Mouse (Mus musculus) naive thymus-derived CD4-positive, alpha-beta T cell, adult 5 months (primary cell): ENCODE measurements around the gene Gm7138. TPM values are rescaled to one million over a fixed set of nuclear protein-coding genes. Genes with fewer than 3 reads are reported as not detected.

Source experiments
- polyA plus RNA-seq: library from polyadenylated mRNA; unstranded; fragments of 100-300 nt; shearing (Covaris generic); gene quantifications from one replicate; pipeline ENCODE4 v1.2.1, GENCODE M21; 2017

Gm7138 gene
- polyA plus RNA-seq: not detected

DNA sequence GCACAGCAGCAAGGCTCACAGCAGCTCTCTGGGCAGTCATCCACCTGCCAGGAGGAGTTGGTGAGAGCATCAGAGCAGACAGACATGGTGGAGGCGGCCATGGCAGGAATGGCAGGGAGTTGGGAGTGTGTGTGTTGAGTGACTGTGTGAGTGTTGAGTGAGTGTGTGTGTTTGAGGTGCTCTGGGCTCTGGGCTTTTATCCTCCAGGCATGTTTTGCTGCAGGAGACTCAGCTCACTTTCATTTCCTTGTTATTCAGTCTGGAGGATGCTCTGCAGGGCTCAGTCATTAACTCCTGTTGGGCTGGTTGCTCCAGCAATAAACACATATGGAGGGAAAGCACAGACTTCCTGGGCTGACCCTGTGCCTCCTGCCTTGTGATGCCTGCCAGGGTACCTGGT, at the start of gene Gm7138:
TSS of gene Gm7138 (minus strand) at position 101 of the 400 bp plus-strand sequence.

DNA sequence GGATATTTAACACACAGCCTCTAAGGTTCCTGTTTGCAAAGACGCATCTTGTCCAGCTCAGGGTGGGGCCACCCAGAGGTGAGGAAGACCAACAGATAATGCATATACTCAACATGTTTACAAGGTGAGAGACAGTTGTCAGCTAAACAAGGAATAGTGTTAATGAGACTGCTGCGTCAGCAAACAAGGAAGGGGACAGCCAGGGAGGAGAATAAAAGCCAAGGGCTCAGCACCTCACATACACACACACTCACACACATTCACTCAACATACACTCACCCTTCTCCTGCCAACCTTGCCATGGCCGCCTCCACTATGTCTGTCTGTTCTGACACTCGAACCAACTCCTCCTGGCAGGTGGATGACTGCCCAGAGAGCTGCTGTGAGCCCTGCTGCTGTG, 37.6 kb upstream of the Gm7138 start, which contains the start of gene Gm2696:
TSS of gene Gm2696 (plus strand) at position 301 of the 400 bp plus-strand sequence.

DNA sequence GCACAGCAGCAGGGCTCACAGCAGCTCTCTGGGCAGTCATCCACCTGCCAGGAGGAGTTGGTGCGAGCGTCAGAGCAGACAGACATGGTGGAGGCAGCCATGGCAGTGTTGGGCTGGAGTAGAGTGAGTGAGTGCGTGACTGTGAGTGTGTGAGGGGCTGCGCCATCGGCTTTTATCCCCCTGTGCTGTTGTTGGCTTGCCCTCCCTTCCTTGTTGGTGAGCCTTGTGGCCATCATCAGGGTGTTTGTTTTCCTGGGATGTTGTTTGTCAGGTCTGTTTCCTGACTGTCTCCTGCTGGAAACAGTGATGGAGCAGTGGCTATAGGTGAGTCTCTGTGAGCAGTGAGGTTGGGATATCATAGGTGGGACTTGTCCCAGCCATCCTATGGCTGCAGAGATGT, 35.0 kb upstream of the Gm7138 start, which contains the start of gene Gm9507:
TSS of gene Gm9507 (minus strand) at position 101 of the 400 bp plus-strand sequence.

DNA sequence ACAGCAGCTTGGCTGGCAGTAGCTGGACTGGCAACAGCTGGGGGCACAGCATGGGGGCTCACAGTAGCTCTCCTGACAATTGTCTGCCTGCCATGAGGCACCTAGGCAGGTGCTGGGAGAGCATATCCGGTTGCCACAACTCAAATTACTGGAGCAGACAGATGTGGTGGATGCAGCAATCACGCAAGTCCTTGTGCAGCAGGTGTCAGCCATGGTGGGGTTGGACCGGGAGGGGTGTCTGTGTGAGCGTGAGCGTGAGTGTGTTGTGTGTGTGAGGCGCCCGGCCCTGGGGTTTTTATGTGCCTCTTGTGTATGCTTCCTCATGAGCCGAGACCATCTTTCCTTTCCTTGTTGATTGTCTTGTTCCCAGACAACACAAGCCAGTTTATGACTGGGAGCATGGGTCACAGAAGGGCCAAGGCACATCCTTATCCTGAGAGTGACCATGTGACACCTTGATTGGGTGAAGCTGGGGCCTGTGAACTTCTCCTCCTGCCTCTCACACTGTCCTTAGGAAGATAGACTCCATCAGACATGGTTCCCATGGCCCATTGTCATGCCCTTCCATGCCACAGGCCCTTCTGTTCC, 22.3 kb upstream of the Gm7138 start, which contains the start of gene Gm19668:
TSS of gene Gm19668 (minus strand) at position 213 of the 588 bp plus-strand sequence.

DNA sequence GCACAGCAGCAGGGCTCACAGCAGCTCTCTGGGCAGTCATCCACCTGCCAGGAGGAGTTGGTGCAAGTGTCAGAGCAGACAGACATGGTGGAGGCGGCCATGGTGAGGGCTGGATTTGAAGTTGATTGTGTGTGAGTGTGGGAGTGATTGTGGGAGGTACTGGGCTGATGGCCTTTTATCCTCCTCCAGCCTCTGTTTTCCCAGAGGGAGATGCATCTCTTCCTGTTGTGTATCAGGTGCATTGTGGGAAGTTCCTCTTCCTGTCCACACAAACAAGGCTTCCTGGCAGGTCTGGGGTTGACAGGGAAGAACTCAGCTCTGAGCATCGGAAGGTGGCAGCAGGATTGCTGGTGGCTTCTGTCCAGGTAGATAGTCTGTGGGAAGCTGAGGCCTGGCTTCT, 18.2 kb upstream of the Gm7138 start, which contains the start of gene Gm9639:
TSS of gene Gm9639 (minus strand) at position 101 of the 400 bp plus-strand sequence.

DNA sequence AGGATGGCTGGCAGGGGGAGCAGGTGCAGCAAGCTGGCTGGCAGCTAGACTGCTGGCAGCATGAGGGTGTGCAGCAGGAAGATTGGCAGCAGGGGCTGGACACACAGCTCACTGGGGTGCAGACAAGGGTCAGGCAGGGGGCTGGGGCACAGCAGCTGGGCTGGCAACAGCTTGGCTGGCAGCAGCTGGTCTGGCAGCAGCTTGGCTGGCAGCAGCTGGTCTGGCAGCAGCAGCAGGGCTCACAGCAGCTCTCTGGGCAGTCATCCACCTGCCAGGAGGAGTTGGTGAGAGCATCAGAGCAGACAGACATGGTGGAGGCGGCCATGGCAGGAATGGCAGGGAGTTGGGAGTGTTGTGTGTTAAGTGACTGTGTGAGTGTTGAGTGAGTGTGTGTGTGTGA, 11.1 kb upstream of the Gm7138 start, which contains the start of gene Gm7137:
TSS of gene Gm7137 (minus strand) at position 325 of the 400 bp plus-strand sequence.

DNA sequence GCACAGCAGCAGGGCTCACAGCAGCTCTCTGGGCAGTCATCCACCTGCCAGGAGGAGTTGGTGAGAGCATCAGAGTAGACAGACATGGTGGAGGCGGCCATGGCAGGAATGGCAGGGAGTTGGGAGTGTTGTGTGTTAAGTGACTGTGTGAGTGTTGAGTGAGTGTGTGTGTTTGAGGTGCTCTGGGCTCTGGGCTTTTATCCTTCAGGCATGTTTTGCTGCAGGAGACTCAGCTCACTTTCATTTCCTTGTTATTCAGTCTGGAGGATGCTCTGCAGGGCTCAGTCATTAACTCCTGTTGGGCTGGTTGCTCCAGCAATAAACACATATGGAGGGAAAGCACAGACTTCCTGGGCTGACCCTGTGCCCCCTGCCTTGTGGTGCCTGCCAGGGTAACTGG, 5.7 kb upstream of the Gm7138 start, which contains the start of gene Gm3250:
TSS of gene Gm3250 (minus strand) at position 101 of the 400 bp plus-strand sequence.

DNA sequence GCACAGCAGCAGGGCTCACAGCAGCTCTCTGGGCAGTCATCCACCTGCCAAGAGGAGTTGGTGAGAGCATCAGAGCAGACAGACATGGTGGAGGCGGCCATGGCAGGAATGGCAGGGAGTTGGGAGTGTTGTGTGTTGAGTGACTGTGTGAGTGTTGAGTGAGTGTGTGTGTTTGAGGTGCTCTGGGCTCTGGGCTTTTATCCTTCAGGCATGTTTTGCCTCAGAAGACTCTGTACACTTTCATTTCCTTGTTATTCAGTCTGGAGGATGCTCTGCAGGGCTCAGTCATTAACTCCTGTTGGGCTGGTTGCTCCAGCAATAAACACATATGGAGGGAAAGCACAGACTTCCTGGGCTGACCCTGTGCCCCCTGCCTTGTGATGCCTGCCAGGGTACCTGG, 5.5 kb downstream of the Gm7138 start, which contains the start of gene Gm3238:
TSS of gene Gm3238 (minus strand) at position 101 of the 400 bp plus-strand sequence.

DNA sequence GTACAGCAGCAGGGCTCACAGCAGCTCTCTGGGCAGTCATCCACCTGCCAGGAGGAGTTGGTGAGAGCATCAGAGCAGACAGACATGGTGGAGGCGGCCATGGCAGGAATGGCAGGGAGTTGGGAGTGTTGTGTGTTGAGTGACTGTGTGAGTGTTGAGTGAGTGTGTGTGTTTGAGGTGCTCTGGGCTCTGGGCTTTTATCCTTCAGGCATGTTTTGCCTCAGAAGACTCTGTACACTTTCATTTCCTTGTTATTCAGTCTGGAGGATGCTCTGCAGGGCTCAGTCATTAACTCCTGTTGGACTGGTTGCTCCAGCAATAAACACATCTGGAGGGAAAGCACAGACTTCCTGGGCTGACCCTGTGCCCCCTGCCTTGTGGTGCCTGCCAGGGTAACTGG, 17.2 kb downstream of the Gm7138 start, which contains the start of gene Gm3233:
TSS of gene Gm3233 (minus strand) at position 101 of the 400 bp plus-strand sequence.

DNA sequence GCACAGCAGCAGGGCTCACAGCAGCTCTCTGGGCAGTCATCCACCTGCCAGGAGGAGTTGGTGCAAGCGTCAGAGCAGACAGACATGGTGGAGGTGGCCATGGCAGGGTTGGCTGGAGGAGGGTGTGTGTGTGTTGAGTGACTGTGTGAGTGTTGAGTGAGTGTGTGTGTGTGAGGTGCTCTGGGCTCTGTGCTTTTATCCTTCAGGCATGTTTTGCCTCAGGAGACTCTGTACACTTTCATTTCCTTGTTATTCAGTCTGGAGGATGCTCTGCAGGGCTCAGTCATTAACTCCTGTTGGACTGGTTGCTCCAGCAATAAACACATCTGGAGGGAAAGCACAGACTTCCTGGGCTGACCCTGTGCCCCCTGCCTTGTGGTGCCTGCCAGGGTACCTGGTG, 25.5 kb downstream of the Gm7138 start, which contains the start of gene Gm9736:
TSS of gene Gm9736 (minus strand) at position 101 of the 400 bp plus-strand sequence.

DNA sequence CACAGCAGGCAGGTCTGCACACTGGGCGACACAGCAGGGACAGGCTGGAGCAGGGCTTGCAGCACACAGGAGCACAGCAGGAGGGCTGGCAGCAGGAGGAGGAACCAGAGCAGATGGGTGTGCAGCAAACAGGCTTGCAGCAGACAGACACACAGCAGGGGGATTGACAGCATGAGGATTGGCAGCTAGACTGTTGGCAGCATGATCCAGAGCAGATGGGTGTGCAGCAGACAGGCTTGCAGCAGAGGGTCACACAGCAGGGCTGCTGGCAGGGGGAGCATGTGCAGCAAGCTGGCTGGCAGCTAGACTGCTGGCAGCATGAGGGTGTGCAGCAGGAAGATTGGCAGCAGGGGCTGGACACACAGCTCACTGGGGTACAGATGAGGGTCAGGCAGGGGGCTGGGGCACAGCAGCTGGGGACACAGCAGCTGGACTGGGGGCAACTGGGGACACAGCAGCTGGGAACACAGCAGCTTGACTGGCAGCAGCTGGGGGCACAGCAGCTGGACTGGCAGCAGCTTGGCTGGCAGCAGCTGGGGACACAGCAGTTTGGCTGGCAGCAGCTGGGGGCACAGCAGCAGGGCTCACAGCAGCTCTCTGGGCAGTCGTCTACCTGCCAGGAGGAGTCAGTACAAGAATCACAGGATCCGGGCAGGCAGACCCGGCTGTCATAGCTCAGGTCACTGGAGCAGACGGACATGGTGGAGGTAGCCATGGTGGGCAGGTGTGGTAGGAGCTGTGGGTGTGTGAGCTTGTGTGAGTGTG, 34.6 kb downstream of the Gm7138 start, which contains the start of gene Gm18596:
TSS of gene Gm18596 (minus strand) at position 715 of the 765 bp plus-strand sequence.

Other genes with a start within 250 kb of the Gm7138 start
- gene Itgb2, start 246.7 kb downstream of the Gm7138 start, polyA plus RNA-seq: 374 TPM
- 123 TPM for gene Pttg1ip, start 195.2 kb downstream of the Gm7138 start, polyA plus RNA-seq
- 113 TPM for gene Sumo3, start 170.8 kb downstream of the Gm7138 start, polyA plus RNA-seq
- gene Gm49325, start 170.7 kb downstream of the Gm7138 start, polyA plus RNA-seq: not detected
- 55.7 TPM for gene Ube2g2, start 154.7 kb downstream of the Gm7138 start, polyA plus RNA-seq
- gene Tspear, start 90.4 kb downstream of the Gm7138 start, polyA plus RNA-seq: not detected
- gene Gm19402, start 86.2 kb downstream of the Gm7138 start, polyA plus RNA-seq: not detected
- gene Gm9508, start 79.7 kb downstream of the Gm7138 start, polyA plus RNA-seq: not detected
- not detected for gene Gm10272, start 70.3 kb downstream of the Gm7138 start, polyA plus RNA-seq
- gene Gm10024, start 65.5 kb downstream of the Gm7138 start, polyA plus RNA-seq: not detected
- gene Gm10142, start 61.1 kb downstream of the Gm7138 start, polyA plus RNA-seq: not detected
- not detected for gene Krtap12-1, start 56.3 kb downstream of the Gm7138 start, polyA plus RNA-seq
- not detected for gene Gm10100, start 50.5 kb downstream of the Gm7138 start, polyA plus RNA-seq
- gene Gm18596, start 34.3 kb downstream of the Gm7138 start, polyA plus RNA-seq: not detected
- not detected for gene Gm9736, start 25.6 kb downstream of the Gm7138 start, polyA plus RNA-seq
- gene Gm3233, start 17.3 kb downstream of the Gm7138 start, polyA plus RNA-seq: not detected
- not detected for gene Gm3238, start 5.6 kb downstream of the Gm7138 start, polyA plus RNA-seq
- not detected for gene Gm3250, start 5.6 kb upstream of the Gm7138 start, polyA plus RNA-seq
- gene Gm7137, start 11.3 kb upstream of the Gm7138 start, polyA plus RNA-seq: not detected
- not detected for gene Gm9639, start 18.1 kb upstream of the Gm7138 start, polyA plus RNA-seq
- gene Gm19668, start 22.2 kb upstream of the Gm7138 start, polyA plus RNA-seq: not detected
- gene Gm9507, start 34.9 kb upstream of the Gm7138 start, polyA plus RNA-seq: not detected
- not detected for gene Gm2696, start 37.7 kb upstream of the Gm7138 start, polyA plus RNA-seq
- not detected for gene Krtap10-4, start 50.2 kb upstream of the Gm7138 start, polyA plus RNA-seq
- not detected for gene Krtap10-10, start 59.0 kb upstream of the Gm7138 start, polyA plus RNA-seq
- gene Gm36176, start 69.9 kb upstream of the Gm7138 start, polyA plus RNA-seq: not detected
- gene Gm10318, start 75.9 kb upstream of the Gm7138 start, polyA plus RNA-seq: not detected
- gene Gm3285, start 85.0 kb upstream of the Gm7138 start, polyA plus RNA-seq: not detected
- 0.11 TPM for gene Lrrc3, start 125.6 kb upstream of the Gm7138 start, polyA plus RNA-seq
- not detected for gene Trpm2, start 193.6 kb upstream of the Gm7138 start, polyA plus RNA-seq
- gene 1810043G02Rik, start 201.6 kb upstream of the Gm7138 start, polyA plus RNA-seq: 7.4 TPM
- 128 TPM for gene Pfkl, start 233.1 kb upstream of the Gm7138 start, polyA plus RNA-seq